Mouse (Mus musculus): ENCODE measurements around the gene Mars. TPM values are rescaled to one million over a fixed set of nuclear protein-coding genes. Genes with fewer than 3 reads are reported as not detected.
"Not testable (repeated sequence)": the region's sequence is repeated elsewhere in the genome, so short reads cannot be mapped to it uniquely, and the experiment has no call there.

Mars gene
- total RNA-seq, 2 experiments from 2014 or later: 55.2 to 57.5 TPM

DNA sequence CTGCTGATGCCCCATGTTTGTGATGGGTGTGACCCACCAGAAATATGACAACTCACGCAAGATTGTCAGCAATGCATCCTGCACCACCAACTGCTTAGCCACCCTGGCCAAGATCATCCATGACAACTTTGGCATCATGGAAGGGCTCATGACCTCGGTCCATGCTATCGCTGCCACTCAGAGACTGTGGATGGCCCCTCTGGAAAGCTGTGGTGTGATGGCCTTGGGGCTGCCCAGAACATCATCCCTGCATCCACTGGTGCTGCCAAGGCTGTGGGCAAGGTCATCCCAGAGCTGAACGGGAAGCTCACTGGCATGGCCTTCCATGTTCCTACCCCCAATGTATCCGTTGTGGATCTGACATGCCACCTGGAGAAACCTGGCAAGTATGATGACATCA, 1.9 kb upstream of the Mars start:
- not testable (repeated sequence) for DNase-seq (ENCODE audit: low spot score in 2 of 2)

DNA sequence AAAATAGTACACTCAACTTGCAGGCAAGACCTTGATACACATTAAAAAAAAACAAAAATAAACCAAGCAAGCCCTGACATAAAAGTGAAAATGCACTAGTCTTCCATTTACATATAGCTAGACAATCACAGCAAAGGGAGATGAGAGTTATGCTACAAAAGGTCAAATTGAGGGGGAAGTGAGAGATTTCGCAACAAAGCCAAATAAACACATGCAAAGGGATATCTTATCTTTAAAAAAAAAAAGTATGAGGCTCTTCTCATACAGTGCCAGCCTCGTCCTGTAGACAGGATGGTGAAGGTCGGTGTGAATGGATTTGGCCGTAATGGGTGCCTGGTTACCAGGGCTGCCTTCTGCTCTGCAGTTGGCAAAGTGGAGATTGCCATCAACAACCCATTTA, 1.3 kb upstream of the Mars start:
- DNase-seq (ENCODE audit: low spot score in 2 of 2): no peak

DNA sequence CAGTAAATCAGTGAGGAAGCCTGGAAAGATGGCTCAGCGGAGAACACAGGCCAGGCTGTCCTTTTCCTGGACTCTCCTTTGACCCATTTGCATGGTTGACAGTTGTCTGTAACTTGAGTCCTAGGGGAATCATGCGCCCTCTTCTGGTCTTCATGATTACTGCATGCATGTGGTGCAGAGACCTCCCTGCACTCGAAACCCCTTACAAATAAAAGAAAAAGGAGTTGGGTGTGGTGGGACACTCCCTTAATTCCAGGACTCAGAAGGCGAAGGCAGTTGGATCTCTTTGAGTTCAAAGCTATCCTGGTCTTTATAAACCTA, 730 bp upstream of the Mars start:
- DNase-seq (ENCODE audit: low spot score in 2 of 2): peak; percentile 54 to 90

DNA sequence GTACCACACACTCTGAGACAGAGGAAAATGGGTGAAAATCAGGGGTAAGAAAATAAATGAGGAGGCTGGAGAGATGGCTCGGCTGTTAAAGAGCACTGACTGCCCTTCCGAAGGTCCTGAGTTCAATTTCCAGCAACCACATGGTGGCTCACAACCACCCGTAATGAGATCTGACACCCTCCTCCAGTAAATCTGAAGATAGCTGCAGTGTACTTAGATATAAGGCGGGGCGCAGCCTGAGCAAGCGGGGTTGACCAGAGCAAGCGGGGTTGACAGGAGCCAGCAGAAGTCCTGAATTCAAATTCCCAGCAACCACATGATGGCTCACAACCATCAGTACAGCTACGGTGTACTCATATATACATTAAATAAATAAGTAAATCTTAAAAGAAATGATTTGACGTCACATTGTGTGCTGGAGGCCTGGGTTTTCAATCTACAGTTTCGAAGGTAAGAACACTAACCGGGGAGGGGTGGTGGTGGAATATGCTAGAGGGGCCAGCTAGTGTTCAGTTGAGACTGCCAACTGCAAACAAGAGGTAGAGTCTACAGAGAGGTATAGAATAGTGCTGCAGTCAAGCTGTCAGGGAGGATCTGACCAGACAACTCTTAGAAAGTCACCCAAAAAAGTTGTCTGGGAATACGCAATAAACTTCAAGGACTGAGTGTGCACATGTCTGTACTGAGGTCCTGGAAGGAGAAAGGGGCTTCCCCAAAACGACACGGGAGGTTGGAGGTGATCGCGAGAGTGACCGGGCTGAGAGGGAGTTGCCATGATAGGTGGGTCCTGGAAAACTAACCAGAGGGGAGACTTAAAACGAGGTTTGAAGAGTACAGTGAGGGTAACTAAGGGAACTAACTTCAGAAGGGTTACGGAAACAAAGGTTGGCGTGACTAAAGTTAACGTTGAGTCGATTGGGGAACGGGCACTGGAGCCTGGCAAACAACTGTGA, 787 bp downstream of the Mars start:
- DNase-seq (ENCODE audit: low spot score in 2 of 2): no peak

DNA sequence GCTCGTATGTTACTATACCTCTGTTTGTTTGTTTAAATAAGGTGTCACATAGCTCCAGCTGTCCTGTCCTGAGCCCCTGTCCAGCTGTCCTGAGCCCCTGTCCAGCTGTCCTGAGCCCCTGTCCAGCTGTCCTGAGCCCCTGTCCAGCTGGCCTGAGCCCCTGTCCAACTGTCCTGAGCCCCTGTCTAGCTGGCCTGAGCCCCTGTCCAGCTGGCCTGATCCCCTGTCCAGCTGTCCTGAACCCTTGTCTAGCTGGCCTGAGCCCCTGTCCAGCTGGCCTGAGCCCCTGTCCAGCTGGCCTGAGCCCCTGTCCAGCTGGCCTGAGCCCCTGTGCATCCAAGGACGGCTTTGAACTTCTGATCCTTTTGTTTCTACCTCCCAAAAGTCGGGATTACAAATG, 2.4 kb downstream of the Mars start:
- DNase-seq (ENCODE audit: low spot score in 2 of 2): not testable (repeated sequence)

DNA sequence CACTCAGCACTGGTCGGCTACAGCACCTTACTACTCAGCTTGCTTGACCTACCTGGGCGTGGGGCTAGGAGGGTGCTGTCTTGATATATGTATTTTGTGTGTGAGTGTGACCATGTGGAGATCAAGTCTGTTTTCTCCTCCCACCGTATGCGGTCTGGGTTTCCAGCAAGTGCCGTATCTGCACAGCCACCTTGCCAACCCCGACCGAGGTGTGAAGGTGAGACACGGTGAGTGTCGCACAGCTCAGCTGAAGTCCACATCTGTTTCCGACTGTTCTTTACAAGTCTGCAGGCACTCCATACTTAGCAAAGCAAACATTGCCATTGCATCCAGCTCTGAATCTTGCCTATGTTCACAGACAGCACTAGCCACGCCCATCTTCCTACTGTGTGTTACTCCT, 8.4 kb downstream of the Mars start:
- no peak for DNase-seq (ENCODE audit: low spot score in 2 of 2)

DNA sequence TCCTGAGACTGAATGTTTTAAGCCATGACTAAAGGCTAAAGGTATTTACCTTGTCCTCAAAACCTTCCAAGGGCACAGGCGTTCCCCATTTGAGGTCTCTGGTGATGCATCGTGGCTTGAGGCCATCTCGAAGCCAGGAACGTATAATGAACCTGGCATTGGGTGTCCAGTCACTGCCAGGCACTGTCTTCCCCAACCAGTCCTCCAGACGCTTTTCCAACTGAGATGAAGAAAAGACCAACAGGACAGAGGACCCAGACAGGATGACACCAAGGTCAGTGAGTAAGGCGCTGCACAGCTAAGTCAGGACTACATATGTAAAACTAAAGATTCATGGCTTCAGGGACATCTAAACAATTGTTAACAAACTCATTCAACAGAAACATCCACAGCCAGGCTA, 11.2 kb downstream of the Mars start:
- no peak for DNase-seq (ENCODE audit: low spot score in 2 of 2)

DNA sequence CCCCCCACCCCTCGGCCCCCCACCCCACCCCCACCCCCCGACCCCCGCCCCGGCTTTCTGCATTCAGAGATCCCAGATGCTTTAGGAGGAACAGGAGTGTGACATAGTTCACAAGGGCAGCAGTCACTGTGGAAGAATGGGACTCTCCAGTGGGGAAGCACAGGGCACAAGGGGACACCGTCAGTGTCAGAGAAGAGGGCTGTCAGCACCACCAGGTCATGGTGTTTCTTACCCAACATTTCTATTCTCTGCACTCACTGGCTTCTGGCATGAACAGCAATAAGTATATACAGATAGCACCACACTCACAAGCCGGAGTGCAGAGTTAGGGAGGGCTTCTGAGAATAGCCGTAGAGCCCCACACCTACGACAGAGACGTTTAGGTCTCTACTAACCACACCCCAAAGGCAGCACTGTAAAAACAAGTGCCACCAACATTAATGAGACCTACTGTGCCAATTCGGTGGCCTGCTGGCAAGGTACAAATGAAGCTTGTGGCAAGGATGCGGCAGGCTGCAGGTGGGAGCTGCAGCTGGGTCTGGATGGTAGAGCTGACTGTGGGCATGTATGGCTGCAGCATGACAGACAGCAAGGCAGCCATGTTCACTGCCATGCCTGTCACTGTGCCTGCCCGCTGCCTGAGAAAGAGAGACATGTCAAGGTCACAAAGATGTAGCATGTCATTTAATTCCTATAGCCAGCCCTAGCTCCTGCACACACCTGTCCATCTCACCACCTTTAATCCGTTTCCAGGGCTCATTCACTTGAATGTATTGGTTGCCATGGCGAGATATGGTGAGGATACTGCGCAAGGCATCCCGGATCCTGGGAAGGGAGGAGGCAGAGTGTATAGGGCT, 14.3 kb downstream of the Mars start:
- no peak for DNase-seq (ENCODE audit: low spot score in 2 of 2)

DNA sequence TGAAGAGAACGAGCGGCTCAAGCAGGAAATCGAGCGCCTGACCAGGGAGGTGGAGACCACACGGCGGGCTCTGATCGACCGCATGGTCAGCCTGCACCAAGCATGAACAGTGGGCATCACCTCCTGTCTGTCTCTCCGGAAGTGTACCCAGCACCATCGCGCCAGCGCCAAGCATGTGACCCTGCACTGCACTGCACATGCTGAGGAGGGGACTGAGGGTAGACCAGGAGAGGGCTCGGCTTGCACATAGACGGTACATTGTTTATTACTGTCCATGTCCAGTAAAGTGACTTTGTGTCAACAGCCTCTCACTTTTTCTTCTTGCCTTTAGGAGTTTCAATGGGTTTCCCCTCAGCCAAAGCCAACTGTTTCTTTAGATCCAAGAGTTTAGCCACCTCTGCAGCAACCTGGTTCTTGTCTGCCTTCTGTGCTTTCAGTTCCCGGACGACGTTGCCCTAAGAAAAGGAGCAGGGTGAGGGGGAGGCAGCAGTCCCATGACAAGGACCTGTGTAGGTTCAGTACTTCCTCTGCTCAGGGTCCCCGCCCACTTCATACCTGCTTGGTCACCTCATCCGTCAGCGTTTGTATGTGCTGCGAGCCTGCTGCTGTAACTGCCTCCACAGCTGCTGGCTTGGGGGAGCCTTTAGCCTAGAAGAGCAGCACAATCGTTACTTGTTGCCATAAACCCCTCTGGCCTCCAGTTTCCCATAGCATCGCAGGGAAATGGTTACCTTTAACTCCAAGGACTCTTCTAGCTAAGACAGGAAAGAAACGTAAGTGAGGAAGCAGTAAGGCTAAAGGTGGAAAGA, 15.4 kb downstream of the Mars start:
- DNase-seq (ENCODE audit: low spot score in 2 of 2): no peak

DNA sequence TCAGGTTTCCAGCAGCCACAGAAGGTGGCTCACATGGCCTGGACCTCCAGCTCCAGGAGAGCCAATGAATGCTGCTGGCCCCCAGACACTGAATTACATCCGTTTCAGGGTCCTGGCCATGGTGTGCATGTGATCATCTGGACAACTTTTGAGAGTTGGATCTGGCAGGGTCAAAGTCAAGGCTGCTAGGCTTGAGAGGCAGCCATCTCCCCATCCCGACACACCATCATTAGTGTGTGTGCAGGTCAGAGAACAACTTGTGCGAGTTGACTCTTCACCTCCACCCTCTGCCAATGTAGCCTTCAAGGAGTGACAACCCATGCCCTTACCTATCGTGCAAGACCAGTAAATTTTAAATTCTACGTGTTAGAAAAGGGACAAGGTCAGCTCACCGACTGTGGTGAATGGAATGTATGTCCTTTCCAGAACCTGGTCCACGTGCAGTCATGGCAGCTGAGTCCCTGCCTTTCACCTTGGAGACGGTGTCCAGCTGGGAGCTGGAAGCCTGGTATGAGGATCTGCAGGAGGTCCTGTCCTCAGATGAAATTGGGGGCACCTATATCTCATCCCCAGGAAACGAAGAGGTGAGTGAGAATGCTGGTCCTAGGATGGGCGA, 16.6 kb downstream of the Mars start:
- no peak for DNase-seq (ENCODE audit: low spot score in 2 of 2)

DNA sequence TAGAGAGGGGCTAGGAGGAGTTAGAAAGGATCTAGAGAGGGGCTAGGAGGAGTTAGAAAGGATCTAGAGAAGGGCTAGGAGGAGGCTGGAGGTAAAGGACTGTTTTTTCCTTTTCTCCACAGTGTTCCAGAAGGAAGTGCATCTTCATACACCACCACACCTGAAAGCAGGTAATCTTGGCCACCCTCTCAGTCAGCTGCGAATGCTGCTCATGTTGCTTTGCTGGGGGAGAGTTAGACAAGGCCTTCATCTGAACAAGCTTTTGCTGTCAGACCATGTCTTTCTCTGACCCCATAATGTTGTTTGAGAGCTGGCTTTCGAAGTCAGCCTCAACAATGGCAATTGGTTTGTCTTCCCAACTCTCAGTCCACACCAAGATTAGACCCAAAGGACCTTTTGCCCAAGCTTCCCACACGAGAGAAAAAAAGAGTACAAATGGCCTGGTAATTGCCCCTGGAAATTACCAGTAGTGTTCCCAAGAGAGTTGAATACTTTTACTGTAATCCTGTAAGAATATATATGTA, 17.9 kb downstream of the Mars start:
- DNase-seq (ENCODE audit: low spot score in 2 of 2): no peak

DNA sequence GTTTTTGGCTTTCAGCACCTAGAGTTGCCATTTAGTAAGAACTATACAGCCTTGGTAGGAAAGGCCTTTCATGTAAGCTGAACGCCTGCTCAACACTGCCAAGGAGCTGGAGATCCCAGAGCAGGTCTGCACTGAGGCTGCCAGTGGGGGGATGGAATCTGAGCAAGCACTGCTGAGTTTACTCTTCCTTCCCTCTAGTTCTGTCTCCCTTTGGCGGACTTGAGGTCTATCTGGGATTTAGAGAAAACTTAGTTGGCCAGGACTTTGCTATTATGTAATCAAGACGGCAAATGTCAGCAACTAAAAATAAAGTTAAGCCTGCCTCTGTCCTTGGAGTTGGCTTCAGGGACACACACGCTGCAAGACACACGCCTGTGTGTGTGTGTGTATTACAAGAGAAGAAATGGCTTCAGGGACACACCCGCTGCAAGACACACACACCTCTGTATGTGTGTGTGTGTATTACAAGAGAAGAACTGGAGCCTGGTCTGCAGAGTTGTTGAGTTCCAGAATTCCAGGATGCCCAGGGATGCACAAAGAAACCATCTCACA, 18.5 kb downstream of the Mars start:
- DNase-seq (ENCODE audit: low spot score in 2 of 2): no peak

DNA sequence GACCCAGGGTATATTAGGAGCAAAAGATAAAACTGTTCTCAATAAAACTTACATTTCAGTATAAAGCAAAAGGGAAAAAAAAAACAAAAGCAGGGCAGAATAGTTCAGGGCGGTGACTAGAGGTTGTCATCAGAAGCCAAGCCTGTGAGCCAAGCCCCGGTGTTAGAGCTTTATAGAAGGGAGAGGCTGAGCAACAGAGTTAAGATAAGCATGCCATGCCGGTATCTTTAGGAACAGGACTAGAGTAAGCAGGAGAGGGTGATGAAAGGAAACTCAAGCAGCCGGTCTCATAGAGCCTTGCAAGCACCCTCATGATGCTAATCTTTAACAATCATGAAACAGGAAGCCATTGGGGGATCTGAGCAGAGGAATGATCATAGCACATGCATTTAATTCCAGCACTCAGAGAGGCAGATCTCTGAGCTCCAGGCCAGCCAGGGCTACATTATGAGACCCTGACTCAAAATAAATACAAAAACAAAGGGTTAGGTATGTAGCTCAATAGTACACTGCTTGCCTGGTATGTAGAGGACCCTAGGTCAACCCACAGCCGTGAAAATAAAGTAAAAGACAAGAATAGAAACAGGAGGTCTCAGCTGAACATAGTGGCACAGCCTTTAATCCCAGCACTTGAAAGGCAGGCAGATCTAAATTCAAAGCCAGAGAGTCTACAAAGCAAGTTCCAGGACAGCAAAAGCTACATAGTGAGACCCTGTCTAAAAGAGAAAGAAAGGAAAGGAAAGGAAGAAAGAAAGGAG, 19.5 kb downstream of the Mars start:
- DNase-seq (ENCODE audit: low spot score in 2 of 2): no peak

DNA sequence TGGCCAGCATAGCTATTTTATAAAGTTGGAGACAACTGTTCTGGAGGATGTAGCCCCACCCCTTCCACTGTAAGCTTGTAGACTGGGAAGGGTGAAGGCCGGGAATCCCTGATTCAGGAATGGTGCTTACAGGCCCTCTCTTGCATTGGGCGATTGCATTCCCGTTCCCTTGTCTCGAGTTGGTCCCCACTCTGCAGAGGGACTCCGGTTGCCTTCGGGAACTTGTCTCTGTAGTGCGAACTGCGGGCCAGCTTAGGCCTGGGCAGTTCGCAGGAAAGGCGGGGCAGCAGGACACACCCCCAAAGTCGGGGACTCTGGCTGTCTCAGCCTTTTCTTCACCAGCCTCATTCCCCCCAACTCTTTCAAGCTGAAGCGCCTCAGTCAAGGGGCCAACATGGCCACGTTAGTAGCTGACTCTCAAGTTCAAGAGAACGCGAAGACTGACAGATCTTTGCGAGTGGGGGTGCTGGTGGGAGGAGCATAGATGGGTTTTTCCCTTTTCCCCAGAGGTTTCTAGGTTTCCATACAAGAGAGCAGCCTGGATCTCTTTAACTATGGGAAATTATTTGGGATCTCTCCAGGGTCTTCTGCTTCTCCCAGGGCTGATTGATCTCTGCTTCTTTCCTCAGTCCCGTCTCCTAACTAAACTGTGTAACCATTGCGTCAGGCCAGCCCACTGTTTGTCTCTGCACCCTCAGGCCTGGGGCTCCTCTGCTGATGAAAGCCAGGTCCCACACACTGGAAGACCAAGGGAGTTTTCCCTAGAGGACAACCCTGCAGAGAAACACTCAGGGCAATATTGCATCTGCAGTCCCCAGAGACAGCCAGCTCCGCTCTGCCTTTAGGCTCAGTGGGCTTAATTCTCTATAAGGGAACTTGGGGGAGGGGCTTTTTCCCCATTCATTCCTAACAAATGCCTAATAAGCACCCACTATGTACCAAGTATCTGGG, 20.4 kb downstream of the Mars start:
- DNase-seq (ENCODE audit: low spot score in 2 of 2): peak in 1 of 2 experiments; percentile 20

DNA sequence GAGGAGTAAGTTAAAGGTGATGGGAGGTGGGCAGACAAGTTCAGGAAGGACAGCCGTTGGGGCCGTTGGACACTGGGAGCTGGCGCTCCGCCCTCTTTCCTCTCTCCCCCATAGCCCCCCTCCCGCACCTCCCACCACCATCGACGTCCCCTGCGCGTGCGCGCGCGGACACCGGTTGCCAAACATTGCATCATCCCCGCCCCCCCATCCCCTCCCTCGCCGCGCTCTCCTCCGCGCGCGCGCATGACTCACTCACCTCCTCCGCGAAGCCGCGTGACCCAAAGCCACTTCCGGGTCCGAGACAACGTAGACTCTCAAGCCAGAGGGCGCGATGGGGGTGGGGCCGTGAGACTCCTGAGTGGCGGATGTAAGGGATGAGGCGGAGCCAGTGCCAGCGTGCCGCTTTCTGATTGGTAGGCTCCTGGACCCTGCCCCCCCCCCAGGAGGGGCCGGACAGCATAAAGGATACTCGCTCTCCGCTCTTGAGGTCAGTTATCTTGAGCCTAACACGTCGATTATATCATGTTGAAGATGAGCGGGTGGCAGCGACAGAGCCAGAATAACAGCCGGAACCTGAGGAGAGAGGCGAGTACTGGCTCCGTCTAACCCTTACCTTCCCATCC, 21.2 kb downstream of the Mars start:
- DNase-seq (ENCODE audit: low spot score in 2 of 2): peak; percentile 98 to 100

DNA sequence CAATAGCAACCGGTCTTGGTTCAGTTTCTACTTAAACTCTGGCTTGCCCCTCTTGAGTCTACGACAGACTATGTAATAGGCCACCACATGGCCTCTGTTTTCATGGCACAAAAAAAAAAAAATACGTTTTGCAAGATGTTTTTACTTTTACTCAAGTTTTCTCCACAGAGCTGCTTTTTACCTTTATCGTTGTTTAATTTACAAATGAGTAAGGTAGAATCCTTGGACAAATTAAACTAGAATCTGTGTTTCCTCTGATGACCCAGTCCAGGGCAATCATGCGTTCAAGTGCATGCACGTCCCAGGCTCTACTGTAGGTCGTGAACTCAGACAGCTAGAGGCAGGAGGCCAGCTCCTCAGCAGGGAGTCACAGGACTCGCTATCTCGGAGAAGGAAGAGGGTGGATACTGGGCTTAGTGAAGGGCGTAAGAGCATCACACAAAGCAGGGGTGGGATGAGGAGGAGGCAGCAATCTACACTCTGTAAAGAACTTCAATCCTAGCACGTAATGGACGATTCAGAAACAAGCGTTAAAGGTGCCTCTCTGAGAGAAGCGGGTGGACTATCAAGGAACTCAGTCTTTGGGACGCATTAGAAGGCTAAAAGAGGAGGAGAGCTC, 21.9 kb downstream of the Mars start:
- peak in 1 of 2 experiments; percentile 50 for DNase-seq (ENCODE audit: low spot score in 2 of 2)

DNA sequence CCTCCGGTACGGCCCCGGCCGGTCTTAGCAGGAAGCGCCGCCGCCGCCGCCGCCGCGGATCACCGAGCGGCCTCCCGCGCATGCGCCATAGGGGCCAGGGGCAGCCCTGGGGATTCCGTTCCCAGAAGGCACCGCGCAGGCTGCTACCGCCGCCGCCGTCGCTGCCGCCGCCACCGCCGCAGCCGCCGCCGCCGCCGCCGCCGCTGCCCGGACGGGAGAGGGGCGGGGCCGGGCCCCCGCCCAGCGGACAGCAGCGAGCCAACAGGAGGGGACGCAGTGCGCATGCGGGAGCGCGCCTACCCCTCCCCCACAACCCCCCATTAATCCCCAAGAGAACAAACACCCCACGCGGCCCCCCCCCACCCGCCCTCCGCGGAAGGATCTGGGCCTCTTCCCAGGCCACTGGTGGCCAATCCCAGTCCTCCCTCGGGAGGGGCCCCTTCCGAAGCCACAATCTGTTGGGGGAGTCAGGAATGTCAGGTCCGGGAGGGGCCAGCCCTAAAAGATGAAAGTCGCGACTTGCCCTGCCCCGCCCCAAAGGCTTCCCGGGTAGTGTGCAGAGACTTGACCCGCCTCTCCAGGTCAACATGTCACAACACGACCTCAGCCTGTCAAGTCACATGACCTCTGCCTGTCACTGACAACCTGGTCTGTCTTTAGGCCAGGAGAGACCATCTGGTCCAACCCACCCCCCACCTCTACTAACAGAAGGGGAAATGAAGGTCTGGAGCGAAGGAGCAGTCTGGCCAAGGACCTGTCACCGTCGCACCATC, 22.6 kb downstream of the Mars start, which contains the start of gene Mbd6:
TSS of gene Mbd6 (minus strand) at position 219 of the 773 bp plus-strand sequence.
- DNase-seq (ENCODE audit: low spot score in 2 of 2): peak; percentile 76 to 88
